In the genomic region with DNA sequence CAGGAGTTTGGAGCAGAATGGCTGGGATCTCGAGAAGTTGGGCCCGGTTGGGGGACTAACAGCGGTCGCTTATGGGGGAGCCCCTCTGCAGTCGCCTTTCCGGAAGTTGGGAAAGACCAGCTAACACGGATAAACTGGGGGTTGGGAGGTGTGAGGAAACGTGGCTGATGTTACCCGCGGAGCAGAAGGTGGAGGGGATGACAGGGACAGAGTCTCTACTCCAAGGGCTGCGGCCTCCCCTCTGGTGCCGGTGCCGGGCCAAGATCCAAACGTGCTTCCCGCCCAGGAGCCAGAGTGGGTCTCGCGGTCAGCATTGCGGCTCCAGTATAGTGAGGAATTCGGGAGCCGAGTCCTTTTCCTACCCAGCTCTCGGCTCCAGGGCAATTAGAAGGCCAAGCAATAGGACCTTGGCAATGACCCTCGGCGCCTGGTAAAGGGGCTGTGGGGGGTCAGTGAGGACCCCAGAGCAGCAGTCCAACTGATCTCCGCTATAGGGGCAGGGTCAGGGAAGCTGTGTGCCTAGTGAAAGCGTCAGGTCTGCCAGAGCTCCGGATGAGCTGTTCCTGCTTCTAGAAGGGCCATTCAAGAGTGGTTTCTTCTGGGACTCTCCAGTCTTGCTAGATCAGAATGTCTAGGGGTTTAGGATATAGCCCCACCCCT, we compare ENCODE assay signal across 10 mouse cellular contexts. TPM values are rescaled to one million over a fixed set of nuclear protein-coding genes. Genes with fewer than 3 reads are reported as not detected.
DNase-seq lines count a peak whose midpoint lies in the region; ATAC-seq and TF ChIP-seq lines count a peak whose summit lies in the region.
"Had no signal": no experiment of that assay in that cellular context is flagged by ENCODE, and none has a peak within 500 bp of the region (broad histone marks: within the 10 kb centered on the region; RNA-seq: fewer than 3 reads in every experiment).

No protein-coding gene starts in this region.

- H3K4me1 ChIP-seq in embryonic facial prominence, embryonic 13.5 days, result peaks cover 33% of the 10 kb centered on the region
- peaks cover 27% of the 10 kb centered on the region for H3K4me1 ChIP-seq in hindbrain, embryonic 14.5 days (replicated peaks; ENCODE audit: control insufficient read depth, insufficient read depth, low read length)
- H3K4me1 ChIP-seq in midbrain, embryonic 15.5 days, result peaks cover 56% of the 10 kb centered on the region

- no peak for ATAC-seq in embryonic facial prominence, embryonic 13.5 days (ENCODE audit: insufficient number of reproducible peaks, insufficient read depth, low FRiP score, low TSS enrichment, low read depth)
- no peak for ATAC-seq in hindbrain, embryonic 14.5 days (ENCODE audit: low FRiP score)
- no peak for ATAC-seq in midbrain, embryonic 15.5 days (replicated peaks)
- no peak for ATAC-seq in CD4-positive, CD25-positive, alpha-beta regulatory T cell, adult 4 months
- ATAC-seq: Patski had no signal

- H3K27me3 ChIP-seq in embryonic facial prominence, embryonic 13.5 days, result peaks cover 90% of the 10 kb centered on the region
- peaks cover 45% of the 10 kb centered on the region for H3K27me3 ChIP-seq in hindbrain, embryonic 14.5 days (ENCODE audit: control insufficient read depth, insufficient read depth, low read length)
- peaks cover 39% of the 10 kb centered on the region for H3K27me3 ChIP-seq in midbrain, embryonic 15.5 days (replicated peaks)

- DNase-seq in layer of hippocampus, adult 2 months (ENCODE audit: low spot score in 2 of 2), result peak in 1 of 2 experiments; percentile 10
- no peak for DNase-seq in layer of hippocampus, postnatal 25 days (ENCODE audit: extremely low spot score in 1 of 2, low spot score in 1 of 2)
- no peak for DNase-seq in hindbrain, embryonic 14.5 days (ENCODE audit: low spot score)
- no peak for DNase-seq in adipocyte (ENCODE audit: low spot score)
- DNase-seq in kidney, adult 18-20 months, result no peak

- H3K27ac ChIP-seq in layer of hippocampus, adult 2 months, result peak overlapping the region; percentile 41; the same call in 1 of the 2 replicates
- no peak overlapping the region for H3K27ac ChIP-seq in embryonic facial prominence, embryonic 13.5 days
- H3K27ac ChIP-seq in hindbrain, embryonic 14.5 days, result no peak overlapping the region
- no peak overlapping the region for H3K27ac ChIP-seq in midbrain, embryonic 15.5 days

- 1% methylated on average over 26 of the region's 26 CpGs for WGBS in embryonic facial prominence, embryonic 13.5 days
- 2% methylated on average over 26 of the region's 26 CpGs for WGBS in hindbrain, embryonic 14.5 days
- 2% methylated on average over 26 of the region's 26 CpGs for WGBS in midbrain, embryonic 15.5 days

- TF ChIP-seq CTCF in layer of hippocampus, adult 2 months (conservative IDR thresholded peaks at IDR 0.05), result no peak

- no peaks in the 10 kb centered on the region for H3K9me3 ChIP-seq in embryonic facial prominence, embryonic 13.5 days
- H3K9me3 ChIP-seq in hindbrain, embryonic 14.5 days (ENCODE audit: control insufficient read depth, low read length), result no peaks in the 10 kb centered on the region
- H3K9me3 ChIP-seq in midbrain, embryonic 15.5 days, result no peaks in the 10 kb centered on the region

- no peaks in the 10 kb centered on the region for H3K36me3 ChIP-seq in embryonic facial prominence, embryonic 13.5 days
- no peaks in the 10 kb centered on the region for H3K36me3 ChIP-seq in hindbrain, embryonic 14.5 days (replicated peaks; ENCODE audit: control insufficient read depth, insufficient read depth)
- no peaks in the 10 kb centered on the region for H3K36me3 ChIP-seq in midbrain, embryonic 15.5 days (replicated peaks)

- peak overlapping the region; percentile 79 for H3K4me3 ChIP-seq in layer of hippocampus, adult 2 months
- peak overlapping the region; percentile 58 for H3K4me3 ChIP-seq in embryonic facial prominence, embryonic 13.5 days
- H3K4me3 ChIP-seq in hindbrain, embryonic 14.5 days (replicated peaks; ENCODE audit: low read length), result peak overlapping the region; percentile 85
- H3K4me3 ChIP-seq in midbrain, embryonic 15.5 days, result peak overlapping the region; percentile 76
- H3K4me3 ChIP-seq: megakaryocyte, embryonic 14.5 days had no signal

- H3K9ac ChIP-seq in embryonic facial prominence, embryonic 13.5 days, result no peak overlapping the region
- peak overlapping the region; percentile 89 for H3K9ac ChIP-seq in hindbrain, embryonic 14.5 days
- peak overlapping the region; percentile 81 for H3K9ac ChIP-seq in midbrain, embryonic 15.5 days

- peak overlapping the region; percentile 84 for H3K4me2 ChIP-seq in embryonic facial prominence, embryonic 13.5 days
- peak overlapping the region; percentile 64 for H3K4me2 ChIP-seq in hindbrain, embryonic 14.5 days (replicated peaks)
- peak overlapping the region; percentile 86 for H3K4me2 ChIP-seq in midbrain, embryonic 15.5 days

RNA-seq across cellular contexts. Expression of gene Grid1, which starts 1.4 kb away (rescaled TPM):
- total RNA-seq in layer of hippocampus, adult 2 months (2021), result 10 to 100 TPM; 55.1 to 57.2 TPM
- total RNA-seq in layer of hippocampus, postnatal 25 days (2021), result 10 to 100 TPM; 52.6 to 53.9 TPM
- 0.81 and 1.0 TPM in 2 replicates for polyA plus RNA-seq in embryonic facial prominence, embryonic 13.5 days (2015; fragmentation: Nextera tagmentation; extraction: Ambion mirVana)
- polyA plus RNA-seq in hindbrain, embryonic 14.5 days (2014; fragmentation: Nextera tagmentation; extraction: Ambion mirVana), result 7.0 and 7.7 TPM in 2 replicates
- 7.7 and 8.8 TPM in 2 replicates for polyA plus RNA-seq in midbrain, embryonic 15.5 days (2015; fragmentation: Nextera tagmentation; extraction: Ambion mirVana)
- not detected for polyA plus RNA-seq in CD4-positive, CD25-positive, alpha-beta regulatory T cell, adult 4 months (2017; shearing (Covaris generic))
- polyA plus RNA-seq: Patski had no signal
